In genomic region chr9:44319105-44319886, GRCm38 (mm10) we compare ENCODE assay signal across 8 mouse cellular contexts. TPM values are rescaled to one million over a fixed set of nuclear protein-coding genes. Genes with fewer than 3 reads are reported as not detected.
DNase-seq lines count a peak whose midpoint lies in the region; ATAC-seq and TF ChIP-seq lines count a peak whose summit lies in the region.

No protein-coding gene starts in this region.

- H3K4me3 ChIP-seq in ES-E14 (ENCODE audit: insufficient read depth in 1 of 2, low read depth in 1 of 2, low read length in 2 of 2, poor library complexity in 1 of 2, severe bottlenecking in 1 of 2) = peak overlapping the region; percentile 88 to 91
- H3K4me3 ChIP-seq in brown adipose tissue, adult 24 weeks (ENCODE audit: insufficient read depth, low read depth, low read length) = peak overlapping the region; percentile 96
- peak overlapping the region; percentile 62 for H3K4me3 ChIP-seq in heart, embryonic 16.5 days (ENCODE audit: low read length)
- peak overlapping the region; percentile 97 for H3K4me3 ChIP-seq in liver, embryonic 12.5 days
- peak overlapping the region; percentile 86 for H3K4me3 ChIP-seq in olfactory bulb, adult 2 months (ENCODE audit: insufficient read depth, low read depth, low read length)

- H3K4me2 ChIP-seq in heart, embryonic 16.5 days (ENCODE audit: low read depth, low read length) = peak overlapping the region; percentile 77
- peak overlapping the region; percentile 90 for H3K4me2 ChIP-seq in liver, embryonic 12.5 days

- no peaks in the 10 kb centered on the region for H3K27me3 ChIP-seq in heart, embryonic 16.5 days (ENCODE audit: control insufficient read depth, insufficient read depth, low read length)
- H3K27me3 ChIP-seq in liver, embryonic 12.5 days (replicated peaks) = no peaks in the 10 kb centered on the region

- no peak overlapping the region for H3K27ac ChIP-seq in ES-E14 (ENCODE audit: insufficient read depth, low read depth, low read length, poor library complexity, severe bottlenecking)
- peak overlapping the region; percentile 43; the same call in 1 of the 2 replicates for H3K27ac ChIP-seq in brown adipose tissue, adult 24 weeks (replicated peaks; ENCODE audit: low read depth, low read length)
- H3K27ac ChIP-seq in heart, embryonic 16.5 days (ENCODE audit: low read length) = peak overlapping the region; percentile 2
- peak overlapping the region; percentile 87 for H3K27ac ChIP-seq in liver, embryonic 12.5 days
- H3K27ac ChIP-seq in olfactory bulb, adult 2 months (ENCODE audit: insufficient read depth, low read depth, low read length) = peak overlapping the region; percentile 13

- H3K9ac ChIP-seq in ES-E14 (ENCODE audit: insufficient read depth, low read depth, low read length, poor library complexity, severe bottlenecking) = peak overlapping the region; percentile 78
- H3K9ac ChIP-seq in heart, embryonic 16.5 days (ENCODE audit: low read length) = peak overlapping the region; percentile 74
- H3K9ac ChIP-seq in liver, embryonic 12.5 days = peak overlapping the region; percentile 98

- in situ Hi-C loops in ES-E14 (cut with MboI; ENCODE audit: low sequenced_read_pairs in 2 of 2, unreplicated experiment in 2 of 2) = no loop called here

- peak; percentile 28 to 60 for DNase-seq in layer of hippocampus, postnatal 10 days (ENCODE audit: low spot score in 2 of 2)
- DNase-seq in layer of hippocampus, adult 9-11 months = no peak
- DNase-seq in ES-E14 (ENCODE audit: low read depth, low spot score) = no peak
- no peak for DNase-seq in left cerebral cortex, postnatal 14 days (ENCODE audit: low spot score in 2 of 2)

- TF ChIP-seq CTCF in olfactory bulb, adult 2 months (IDR thresholded peaks at IDR 0.05; ENCODE audit: insufficient read depth, low read depth, low read length) = no peak

- ATAC-seq in heart, embryonic 16.5 days (replicated peaks; ENCODE audit: extremely low read depth, insufficient read depth, low FRiP score) = peak; percentile 11; the same call in 1 of the 2 replicates
- peak; percentile 5; the same call in 1 of the 2 replicates for ATAC-seq in liver, embryonic 12.5 days

- intact Hi-C loops in left cerebral cortex, postnatal 14 days (cut with DNase I) = no loop called here

- H3K4me1 ChIP-seq in ES-E14 (ENCODE audit: control insufficient read depth in 2 of 2, insufficient read depth in 2 of 2, low read length in 2 of 2, poor library complexity in 1 of 2) = peaks cover 0 to 3% of the 10 kb centered on the region in 2 experiments; a peak in 1 of 4 replicates
- peaks cover 12% of the 10 kb centered on the region for H3K4me1 ChIP-seq in brown adipose tissue, adult 24 weeks (ENCODE audit: control insufficient read depth, insufficient read depth, insufficient read length, low read length)
- peaks cover 23% of the 10 kb centered on the region for H3K4me1 ChIP-seq in heart, embryonic 16.5 days (ENCODE audit: control insufficient read depth, insufficient read depth, low read length)
- H3K4me1 ChIP-seq in liver, embryonic 12.5 days = peaks cover 45% of the 10 kb centered on the region
- peaks cover 29% of the 10 kb centered on the region for H3K4me1 ChIP-seq in olfactory bulb, adult 2 months (ENCODE audit: control insufficient read depth, insufficient read depth, low read length)

- 4% methylated on average over 37 of the region's 37 CpGs for WGBS in heart, embryonic 16.5 days
- WGBS in liver, embryonic 12.5 days (ENCODE audit: insufficient replicate concordance) = 4% methylated on average over 37 of the region's 37 CpGs
- WGBS in olfactory bulb, adult 2 months = 2% methylated on average over 37 of the region's 37 CpGs

- H3K9me3 ChIP-seq in ES-E14 (ENCODE audit: control insufficient read depth, insufficient read depth, low read depth, low read length) = no peaks in the 10 kb centered on the region
- H3K9me3 ChIP-seq in heart, embryonic 16.5 days (replicated peaks; ENCODE audit: control insufficient read depth, low read length) = no peaks in the 10 kb centered on the region
- H3K9me3 ChIP-seq in liver, embryonic 12.5 days (replicated peaks) = no peaks in the 10 kb centered on the region

- no peaks in the 10 kb centered on the region for H3K36me3 ChIP-seq in ES-E14 (ENCODE audit: control insufficient read depth, insufficient read depth, low read length, poor library complexity, severe bottlenecking)
- peaks cover 13% of the 10 kb centered on the region for H3K36me3 ChIP-seq in heart, embryonic 16.5 days (ENCODE audit: control insufficient read depth, insufficient read depth)
- H3K36me3 ChIP-seq in liver, embryonic 12.5 days = peaks cover 29% of the 10 kb centered on the region

- no peak for TF ChIP-seq POLR2A in olfactory bulb, adult 2 months (IDR thresholded peaks at IDR 0.05; ENCODE audit: insufficient read depth, low read depth, low read length)

TF ChIP-seq in ES-E14, 5 proteins besides CTCF, POLR2A, EP300 and RAD21:
- TF ChIP-seq ZC3H11A (IDR thresholded peaks at IDR 0.05; ENCODE audit: borderline replicate concordance, low read depth, low read length) (no peak), HCFC1 (IDR thresholded peaks at IDR 0.05; ENCODE audit: borderline replicate concordance, insufficient read depth, low read length) (no peak), CHD2 (IDR thresholded peaks at IDR 0.05; ENCODE audit: low read depth, low read length) (no peak), ZNF384 (IDR thresholded peaks at IDR 0.05; ENCODE audit: low read depth, low read length) (no peak), MAFK (IDR thresholded peaks at IDR 0.05; ENCODE audit: insufficient read depth, low read depth, low read length) (no peak)

RNA-seq across cellular contexts. Expression of gene C2cd2l, which starts 0.8 kb away (rescaled TPM):
- total RNA-seq in layer of hippocampus, postnatal 10 days (2021) = 100 to 1,000 TPM; 108 to 115 TPM
- total RNA-seq in ES-E14 (2012; rRNA removed) = 9.0 and 13.9 TPM in 2 replicates
- polyA plus RNA-seq in brown adipose tissue, adult 24 weeks (2012; ENCODE audit: insufficient read depth, insufficient read length, missing spikeins) = 9.7 and 11.8 TPM in 2 replicates
- 8.2 and 8.6 TPM in 2 replicates for polyA plus RNA-seq in heart, embryonic 16.5 days (2015; fragmentation: Nextera tagmentation; extraction: Ambion mirVana)
- polyA plus RNA-seq in liver, embryonic 12.5 days (2016; fragmentation: Nextera tagmentation; extraction: Ambion mirVana) = 12.3 and 13.0 TPM in 2 replicates
- polyA plus RNA-seq in olfactory bulb, adult 2 months (2012; ENCODE audit: insufficient read depth, insufficient read length, low replicate concordance, missing spikeins) = not detected in 2 replicates
- 100 to 1,000 TPM; 177 to 213 TPM for total RNA-seq in left cerebral cortex, postnatal 14 days (2021)

RNA-seq across cellular contexts. Expression of gene Dpagt1, which starts 6.5 kb away (rescaled TPM):
- 10 to 100 TPM; 16.5 to 18.5 TPM for total RNA-seq in layer of hippocampus, postnatal 10 days (2021)
- total RNA-seq in ES-E14 (2012; rRNA removed) = 16.3 and 17.9 TPM in 2 replicates
- 14.6 and 17.9 TPM in 2 replicates for polyA plus RNA-seq in brown adipose tissue, adult 24 weeks (2012; ENCODE audit: insufficient read depth, insufficient read length, missing spikeins)
- polyA plus RNA-seq in heart, embryonic 16.5 days (2015; fragmentation: Nextera tagmentation; extraction: Ambion mirVana) = 28.5 and 33.7 TPM in 2 replicates
- polyA plus RNA-seq in liver, embryonic 12.5 days (2016; fragmentation: Nextera tagmentation; extraction: Ambion mirVana) = 21.9 and 24.0 TPM in 2 replicates
- 150 TPM in 1 of 2 replicates, not detected in the other for polyA plus RNA-seq in olfactory bulb, adult 2 months (2012; ENCODE audit: insufficient read depth, insufficient read length, low replicate concordance, missing spikeins)
- total RNA-seq in left cerebral cortex, postnatal 14 days (2021) = 10 to 100 TPM; 14.8 to 14.9 TPM

RNA-seq across cellular contexts. Expression of gene Hinfp, which starts 13.8 kb away (rescaled TPM):
- total RNA-seq in layer of hippocampus, postnatal 10 days (2021) = 10 to 100 TPM; 25.9 to 26.5 TPM
- total RNA-seq in ES-E14 (2012; rRNA removed) = 29.1 and 38.3 TPM in 2 replicates
- 4.7 and 5.1 TPM in 2 replicates for polyA plus RNA-seq in brown adipose tissue, adult 24 weeks (2012; ENCODE audit: insufficient read depth, insufficient read length, missing spikeins)
- 15.8 and 18.7 TPM in 2 replicates for polyA plus RNA-seq in heart, embryonic 16.5 days (2015; fragmentation: Nextera tagmentation; extraction: Ambion mirVana)
- 16.2 and 17.2 TPM in 2 replicates for polyA plus RNA-seq in liver, embryonic 12.5 days (2016; fragmentation: Nextera tagmentation; extraction: Ambion mirVana)
- polyA plus RNA-seq in olfactory bulb, adult 2 months (2012; ENCODE audit: insufficient read depth, insufficient read length, low replicate concordance, missing spikeins) = not detected in 2 replicates
- 10 to 100 TPM; 22.6 to 27.7 TPM for total RNA-seq in left cerebral cortex, postnatal 14 days (2021)

RNA-seq across cellular contexts. Expression of gene H2afx, which starts 15.2 kb away (rescaled TPM):
- total RNA-seq in layer of hippocampus, postnatal 10 days (2021) = 10 to 100 TPM; 69.9 to 74.3 TPM
- 967 and 1,137 TPM in 2 replicates for total RNA-seq in ES-E14 (2012; rRNA removed)
- 2.9 and 4.8 TPM in 2 replicates for polyA plus RNA-seq in brown adipose tissue, adult 24 weeks (2012; ENCODE audit: insufficient read depth, insufficient read length, missing spikeins)
- polyA plus RNA-seq in heart, embryonic 16.5 days (2015; fragmentation: Nextera tagmentation; extraction: Ambion mirVana) = 179 and 186 TPM in 2 replicates
- 233 and 239 TPM in 2 replicates for polyA plus RNA-seq in liver, embryonic 12.5 days (2016; fragmentation: Nextera tagmentation; extraction: Ambion mirVana)
- not detected in 2 replicates for polyA plus RNA-seq in olfactory bulb, adult 2 months (2012; ENCODE audit: insufficient read depth, insufficient read length, low replicate concordance, missing spikeins)
- 10 to 100 TPM; 59.8 to 66.2 TPM for total RNA-seq in left cerebral cortex, postnatal 14 days (2021)

RNA-seq across cellular contexts. Expression of gene Hmbs, which starts 24.7 kb away (rescaled TPM):
- total RNA-seq in layer of hippocampus, postnatal 10 days (2021) = 10 to 100 TPM; 18.9 to 32.5 TPM
- 69.9 and 71.3 TPM in 2 replicates for total RNA-seq in ES-E14 (2012; rRNA removed)
- 58.0 and 61.8 TPM in 2 replicates for polyA plus RNA-seq in brown adipose tissue, adult 24 weeks (2012; ENCODE audit: insufficient read depth, insufficient read length, missing spikeins)
- polyA plus RNA-seq in heart, embryonic 16.5 days (2015; fragmentation: Nextera tagmentation; extraction: Ambion mirVana) = 97.2 and 102 TPM in 2 replicates
- polyA plus RNA-seq in liver, embryonic 12.5 days (2016; fragmentation: Nextera tagmentation; extraction: Ambion mirVana) = 1,354 and 1,355 TPM in 2 replicates
- not detected in 2 replicates for polyA plus RNA-seq in olfactory bulb, adult 2 months (2012; ENCODE audit: insufficient read depth, insufficient read length, low replicate concordance, missing spikeins)
- 10 to 100 TPM; 18.3 to 20.2 TPM for total RNA-seq in left cerebral cortex, postnatal 14 days (2021)

Comparison
In these comparisons a context has a peak if more than half of its experiments do, and no peak if none do; other contexts are left out.
1. DNase-seq: peak in layer of hippocampus, postnatal 10 days (2 of 2); none in layer of hippocampus, adult 9-11 months (single experiment), ES-E14 (single experiment) and left cerebral cortex, postnatal 14 days (0 of 2).
2. Peak in every context shown above with its lines, with median percentiles within 50 percentile points of each other: H3K4me3 ChIP-seq and H3K9ac ChIP-seq.